Mouse (Mus musculus) heart, embryonic 11.5 days (tissue): ENCODE results near the gene Sec24a. TPM values are rescaled to one million over a fixed set of nuclear protein-coding genes. Genes with fewer than 3 reads are reported as not detected.
A peak's percentile ranks its signal among the peaks of the same experiment; 100 is the strongest.
"Not testable (repeated sequence)": the region's sequence is repeated elsewhere in the genome, so short reads cannot be mapped to it uniquely, and the experiment has no call there.

Experiments
- ATAC-seq: fragments of 200-750 bp; cut with Nextera tagmentation; replicated peaks from 2 replicates; pipeline ENCODE4 v1.8.0; 2017; ENCODE audit warnings: moderate library complexity; ENCODE audit not compliant: insufficient number of reproducible peaks, low FRiP score, low TSS enrichment
- H3K27ac ChIP-seq: fragments of 300-500 bp; sonication (generic); 2 replicates; pipeline ENCODE4 v1.5.1; 2014; ENCODE audit warnings: mild to moderate bottlenecking, low read depth, low read length
- H3K27me3 ChIP-seq: fragments of 300-500 bp; sonication (generic); 2 replicates; pipeline ENCODE4 v1.6.1; 2014; ENCODE audit warnings: mild to moderate bottlenecking, low read length, mixed read lengths; ENCODE audit not compliant: control insufficient read depth, insufficient read depth
- H3K36me3 ChIP-seq: fragments of 300-500 bp; sonication (generic); 2 replicates; pipeline ENCODE4 v1.6.1; 2014; ENCODE audit warnings: mild to moderate bottlenecking, low read length, moderate library complexity, mixed read lengths; ENCODE audit not compliant: control insufficient read depth, insufficient read depth
- H3K4me1 ChIP-seq: fragments of 300-500 bp; sonication (generic); 2 replicates; pipeline ENCODE4 v1.6.1; 2014; ENCODE audit warnings: low read length; ENCODE audit not compliant: control insufficient read depth, insufficient read depth
- H3K4me2 ChIP-seq: fragments of 300-500 bp; sonication (generic); 2 replicates; pipeline ENCODE4 v1.6.1; 2014; ENCODE audit warnings: mild to moderate bottlenecking, moderate library complexity
- H3K4me3 ChIP-seq: fragments of 300-500 bp; sonication (generic); 2 replicates; pipeline ENCODE4 v1.5.1; 2014; ENCODE audit warnings: low read depth, low read length
- H3K9ac ChIP-seq: fragments of 300-500 bp; sonication (generic); 2 replicates; pipeline ENCODE4 v1.6.1; 2014; ENCODE audit warnings: mild to moderate bottlenecking, low read depth, low read length, moderate library complexity
- H3K9me3 ChIP-seq: fragments of 300-500 bp; sonication (generic); replicated peaks from 2 replicates; pipeline ENCODE4 v1.6.1; 2016; ENCODE audit warnings: low read length; ENCODE audit not compliant: control insufficient read depth
- WGBS: fragments of 180-500 bp; shearing (Covaris S2); extraction: QIAGEN DNeasy Blood & Tissue Kit; methylation state at CpG from one replicate; pipeline ENCODE4 v1.1.7; 2014; ENCODE audit not compliant: insufficient replicate concordance; 5-methylcytosine and 5-hydroxymethylcytosine counted together
- polyA plus RNA-seq: library from polyadenylated mRNA; unstranded; fragments of >200 nt; fragmentation: Nextera tagmentation; extraction: Ambion mirVana; gene quantifications from 2 replicates; pipeline ENCODE4 v1.2.1, GENCODE M21; 2014

The Sec24a gene
- polyA plus RNA-seq, 1 experiment from 2014 or later, result 14.5 TPM

- WGBS, result 80% methylated on average over 1 of the region's 1 CpGs
- H3K9ac ChIP-seq, result no peak overlapping the region
- ATAC-seq, result no peak
- no peak overlapping the region for H3K4me3 ChIP-seq
- H3K27ac ChIP-seq, result no peak overlapping the region
- no peaks in the 10 kb centered on the region for H3K27me3 ChIP-seq
- no peaks in the 10 kb centered on the region for H3K4me1 ChIP-seq
- H3K36me3 ChIP-seq, result peaks cover 13% of the 10 kb centered on the region; the same call in 1 of the 2 replicates
- H3K4me2 ChIP-seq, result no peak overlapping the region
- no peaks in the 10 kb centered on the region for H3K9me3 ChIP-seq
These were observed 30.6 kb downstream of the Sec24a start for GRCm38 (mm10) chr11:51732883-51733282.

GRCm38 (mm10) chr11:51721066-51721465 is 42.4 kb downstream of the Sec24a start:
- Histone ChIP-seq H3K9me3 (no peaks in the 10 kb centered on the region), H3K36me3 (peaks cover 34% of the 10 kb centered on the region), H3K9ac (no peak overlapping the region), H3K4me2 (no peak overlapping the region), H3K27ac (no peak overlapping the region), H3K4me1 (no peaks in the 10 kb centered on the region), H3K4me3 (no peak overlapping the region), H3K27me3 (no peaks in the 10 kb centered on the region)
- no peak for ATAC-seq
- WGBS, result 89% methylated on average over 11 of the region's 11 CpGs

DNA sequence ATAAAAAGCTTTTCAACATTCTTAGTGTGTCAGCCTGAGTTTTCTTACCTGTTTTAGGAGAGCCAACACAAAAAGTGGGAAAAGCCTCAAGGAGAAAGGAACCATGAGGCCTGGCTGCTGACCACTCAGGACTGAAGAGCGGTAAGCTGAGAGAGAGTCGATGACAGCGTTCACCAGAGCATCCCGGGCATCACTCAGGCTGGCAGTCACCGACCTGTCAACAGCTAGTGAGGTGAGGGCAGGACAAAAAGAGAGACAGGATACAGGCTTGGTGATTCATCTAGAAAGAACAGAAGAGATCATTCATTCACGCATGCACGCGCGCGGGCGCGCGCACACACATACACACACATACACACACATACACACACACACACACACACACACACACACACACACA is 56.4 kb downstream of the Sec24a start:
- no peak overlapping the region for H3K27ac ChIP-seq
- no peaks in the 10 kb centered on the region for H3K4me1 ChIP-seq
- peaks cover 26% of the 10 kb centered on the region for H3K36me3 ChIP-seq
- 79% methylated on average over 13 of the region's 13 CpGs for WGBS
- ATAC-seq, result no peak
- no peak overlapping the region for H3K9ac ChIP-seq
- no peak overlapping the region for H3K4me2 ChIP-seq
- H3K4me3 ChIP-seq, result no peak overlapping the region
- H3K9me3 ChIP-seq, result no peaks in the 10 kb centered on the region
- H3K27me3 ChIP-seq, result no peaks in the 10 kb centered on the region

GRCm38 (mm10) chr11:51706451-51706850 is 57.0 kb downstream of the Sec24a start:
- H3K9ac ChIP-seq, result no peak overlapping the region
- 96% methylated on average over 10 of the region's 10 CpGs for WGBS
- H3K27me3 ChIP-seq, result no peaks in the 10 kb centered on the region
- ATAC-seq, result no peak
- no peaks in the 10 kb centered on the region for H3K9me3 ChIP-seq
- no peak overlapping the region for H3K4me3 ChIP-seq
- H3K36me3 ChIP-seq, result peaks cover 24% of the 10 kb centered on the region
- H3K27ac ChIP-seq, result no peak overlapping the region
- no peaks in the 10 kb centered on the region for H3K4me1 ChIP-seq
- H3K4me2 ChIP-seq, result no peak overlapping the region

DNA sequence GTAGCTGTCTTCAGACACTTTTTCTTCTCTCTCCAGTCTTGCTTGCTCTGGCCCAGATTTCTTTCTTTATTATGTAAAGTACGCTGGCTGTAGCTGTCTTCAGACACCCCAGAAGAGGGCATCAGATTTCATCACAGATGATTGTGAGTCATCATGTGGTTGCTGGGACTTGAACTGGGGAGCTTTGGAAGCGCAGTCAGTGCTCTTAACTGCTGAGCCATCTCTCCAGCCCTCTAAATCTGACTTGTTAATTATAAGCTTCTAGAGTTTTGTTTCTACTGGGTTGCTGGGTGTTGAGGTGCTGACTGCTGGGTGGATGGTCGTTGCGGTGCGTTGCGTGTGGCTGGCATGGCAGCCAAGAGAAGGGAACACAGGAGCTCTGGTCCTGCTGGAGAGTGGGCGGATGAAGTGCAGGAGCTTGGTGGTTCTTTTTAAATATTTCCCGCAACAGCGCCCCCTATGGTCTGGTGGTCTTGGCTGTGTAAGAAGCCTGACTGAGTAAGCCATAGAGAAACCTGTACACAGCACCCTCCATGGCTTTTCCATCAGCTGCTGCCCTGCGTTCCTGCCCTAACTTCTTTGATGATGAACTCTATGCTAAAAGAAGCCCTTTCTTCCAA is 59.9 kb downstream of the Sec24a start:
- no peak for ATAC-seq
- H3K36me3 ChIP-seq, result peaks cover 31% of the 10 kb centered on the region
- no peak overlapping the region for H3K27ac ChIP-seq
- no peak overlapping the region for H3K4me3 ChIP-seq
- H3K9me3 ChIP-seq, result no peaks in the 10 kb centered on the region
- no peaks in the 10 kb centered on the region for H3K4me1 ChIP-seq
- H3K27me3 ChIP-seq, result no peaks in the 10 kb centered on the region
- WGBS, result 62% methylated on average over 10 of the region's 10 CpGs
- no peak overlapping the region for H3K9ac ChIP-seq
- no peak overlapping the region for H3K4me2 ChIP-seq

DNA sequence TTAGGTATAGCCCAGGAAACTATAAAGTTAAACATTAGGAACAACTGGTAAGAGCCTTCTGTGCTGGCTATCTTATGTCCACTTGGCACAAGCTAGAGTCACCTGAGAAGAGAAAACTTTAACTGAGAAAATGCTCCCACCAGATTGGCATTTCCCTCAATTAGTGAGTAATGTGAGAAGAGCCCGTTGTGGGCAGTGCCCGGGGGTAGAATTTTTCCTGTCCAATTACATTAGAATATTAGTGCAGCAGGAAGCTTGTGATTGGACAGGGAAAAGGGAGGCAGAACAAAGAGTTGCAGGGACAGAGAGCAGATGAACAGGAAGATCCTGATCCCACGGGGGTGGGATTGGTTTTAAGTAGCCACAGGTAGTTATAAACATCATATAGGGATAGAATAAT is 60.6 kb downstream of the Sec24a start:
- H3K36me3 ChIP-seq, result peaks cover 36% of the 10 kb centered on the region
- WGBS, result 77% methylated on average over 3 of the region's 3 CpGs

DNA sequence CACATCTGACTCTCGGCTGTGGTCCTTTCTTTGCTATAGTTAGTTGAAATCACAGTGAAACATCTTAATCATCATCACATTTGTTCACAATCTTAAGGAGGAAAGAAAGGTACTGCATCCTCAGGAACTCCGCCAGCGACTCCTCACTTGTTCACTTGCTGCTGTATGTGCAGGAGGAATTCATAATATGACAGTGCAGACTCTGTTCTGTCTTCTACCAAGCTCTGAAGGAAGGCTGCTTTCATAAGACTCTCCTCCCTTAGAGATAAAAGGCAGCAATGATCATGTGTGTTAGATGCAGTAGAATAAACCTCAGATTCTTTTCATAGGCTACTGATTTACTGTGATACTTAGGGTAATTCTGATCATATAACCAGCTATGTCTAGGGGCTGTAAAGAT is 68.5 kb downstream of the Sec24a start:
- Histone ChIP-seq H3K9ac (no peak overlapping the region), H3K4me3 (no peak overlapping the region), H3K27ac (no peak overlapping the region), H3K9me3 (no peaks in the 10 kb centered on the region), H3K27me3 (no peaks in the 10 kb centered on the region), H3K36me3 (peaks cover 24% of the 10 kb centered on the region), H3K4me2 (no peak overlapping the region), H3K4me1 (no peaks in the 10 kb centered on the region)
- WGBS, result 94% methylated on average over 3 of the region's 3 CpGs
- ATAC-seq, result no peak

More for the DNA sequence above, 60.6 kb downstream of the Sec24a start:
- Histone ChIP-seq H3K27ac (no peak overlapping the region), H3K4me1 (no peaks in the 10 kb centered on the region), H3K27me3 (no peaks in the 10 kb centered on the region), H3K9ac (no peak overlapping the region), H3K9me3 (no peaks in the 10 kb centered on the region), H3K4me3 (no peak overlapping the region), H3K4me2 (no peak overlapping the region)
- no peak for ATAC-seq

- not testable (repeated sequence) for H3K9me3 ChIP-seq, H3K4me3 ChIP-seq, H3K27ac ChIP-seq, H3K4me2 ChIP-seq, H3K27me3 ChIP-seq, H3K4me1 ChIP-seq, H3K36me3 ChIP-seq, ATAC-seq, H3K9ac ChIP-seq
- WGBS, result 95% methylated on average over 1 of the region's 3 CpGs
These were observed 72.8 kb downstream of the Sec24a start for GRCm38 (mm10) chr11:51690597-51690996.

- peak overlapping the region; percentile 84 for H3K9ac ChIP-seq
- no peaks in the 10 kb centered on the region for H3K36me3 ChIP-seq
- no peaks in the 10 kb centered on the region for H3K27me3 ChIP-seq
- 0 out of 2 replicates have a peak, but pooled peaks cover 3% of the 10 kb centered on the region for H3K4me1 ChIP-seq
- WGBS, result 22% methylated on average over 6 of the region's 6 CpGs
- no peaks in the 10 kb centered on the region for H3K9me3 ChIP-seq
- H3K4me2 ChIP-seq, result peak overlapping the region; percentile 64
- peak overlapping the region; percentile 98 for H3K27ac ChIP-seq
- no peak for ATAC-seq
- H3K4me3 ChIP-seq, result peak overlapping the region; percentile 62
These were observed 74.1 kb downstream of the Sec24a start for GRCm38 (mm10) chr11:51689343-51689742.
